Mouse (Mus musculus) kidney, postnatal 10 days (tissue): ENCODE data around the gene Fam189a1.

Source experiments
- DNase-seq: peaks from one replicate; pipeline ENCODE4 v3.0.0; 2021; ENCODE audit warnings: mixed read lengths

Gene Fam189a1

DNA sequence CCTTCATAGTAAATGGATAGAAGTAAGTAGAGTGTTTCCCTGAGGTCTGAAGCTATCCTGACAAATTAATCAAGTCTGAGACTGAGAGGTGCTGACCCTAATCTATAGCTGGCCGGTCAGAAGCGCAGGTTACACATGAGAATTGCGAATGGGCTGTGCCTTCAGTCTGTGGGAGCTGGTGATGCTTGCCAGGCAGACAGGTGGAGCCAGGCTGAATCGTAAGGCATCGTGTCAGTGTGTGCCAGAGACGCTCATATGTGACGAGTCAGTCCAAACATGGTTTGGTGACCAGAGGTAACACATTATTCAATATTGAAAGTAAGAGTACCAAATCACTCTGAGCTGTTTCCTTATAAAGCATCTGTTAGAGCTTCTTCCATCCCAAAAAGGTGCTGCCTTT is 115.3 kb downstream of the Fam189a1 start:
- DNase-seq, result no peak

DNA sequence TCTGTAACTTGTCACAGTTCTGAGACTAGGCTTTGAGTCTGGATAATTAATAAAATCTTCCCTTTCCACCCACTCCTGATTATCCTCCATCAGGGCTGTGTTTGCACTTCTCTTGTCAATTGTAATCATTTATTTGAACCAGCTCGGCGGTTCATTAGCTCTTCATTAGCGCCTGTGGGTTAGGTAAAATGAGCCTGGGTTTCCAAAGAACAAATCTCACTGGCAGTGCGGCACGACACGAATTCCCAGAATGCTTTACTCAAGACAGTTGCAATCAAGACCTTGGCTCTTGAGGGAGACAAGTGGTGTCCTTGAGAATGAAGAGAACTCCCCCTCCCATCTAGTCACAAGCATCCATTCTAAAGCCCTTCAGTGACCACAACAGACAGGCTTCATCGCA is 124.6 kb downstream of the Fam189a1 start:
- no peak for DNase-seq

DNA sequence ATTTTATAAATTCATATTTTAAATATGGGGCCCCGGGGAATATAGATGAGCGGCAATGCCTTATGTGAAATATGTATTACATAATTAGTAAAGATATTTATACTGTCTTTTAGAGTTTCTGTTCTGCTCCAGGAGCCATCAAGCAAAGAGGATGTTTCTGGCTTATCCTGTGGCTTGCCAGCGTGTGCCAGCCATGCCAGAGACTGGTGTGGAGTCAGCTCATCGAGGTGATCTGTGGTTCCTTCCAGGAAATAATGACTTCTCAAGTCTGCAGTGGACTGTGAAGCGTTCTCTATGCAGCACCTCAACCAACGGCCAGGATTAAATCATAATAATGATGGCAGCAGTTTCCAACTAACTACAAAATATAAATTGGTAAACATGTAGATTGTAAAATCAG is 125.2 kb downstream of the Fam189a1 start:
- DNase-seq, result no peak

DNA sequence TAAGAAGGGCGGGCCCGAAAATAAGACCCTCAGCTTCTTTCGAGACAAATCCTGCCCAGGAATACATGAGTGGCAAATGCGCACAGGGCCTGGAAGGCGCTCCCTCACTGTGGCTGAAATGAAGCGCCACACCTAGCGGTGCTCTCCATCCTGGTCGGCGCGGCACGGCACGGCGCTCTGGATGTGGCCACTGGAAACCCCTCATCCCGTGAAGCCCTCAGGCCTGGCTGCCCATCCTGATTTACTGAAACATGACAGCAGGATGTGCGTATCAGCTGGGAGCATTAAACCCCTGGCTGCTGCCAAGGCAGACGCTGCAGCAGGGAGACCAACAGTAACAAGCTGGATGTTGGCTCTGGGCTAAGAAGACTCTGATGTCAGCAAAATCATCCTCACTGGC is 126.4 kb downstream of the Fam189a1 start:
- DNase-seq, result no peak

DNA sequence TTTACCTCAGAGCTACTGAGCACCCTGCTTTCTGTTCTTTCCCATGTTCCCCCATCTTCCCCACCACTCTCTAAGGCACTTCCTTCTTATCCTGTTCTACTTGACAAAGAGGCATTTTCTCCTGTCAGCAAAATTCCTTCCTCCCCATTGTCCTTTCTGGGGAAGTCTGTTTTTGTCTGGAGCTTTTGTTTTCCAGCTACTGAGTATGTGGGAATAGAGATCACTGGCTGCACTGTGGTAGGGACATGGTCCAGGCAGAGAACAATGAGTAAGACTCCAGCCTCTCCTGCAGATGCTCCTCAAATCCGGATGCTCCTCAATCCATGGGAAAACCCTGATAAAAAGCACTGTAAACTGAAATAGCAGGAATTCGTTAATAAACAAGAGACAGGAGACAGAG is 135.1 kb downstream of the Fam189a1 start:
- no peak for DNase-seq

DNA sequence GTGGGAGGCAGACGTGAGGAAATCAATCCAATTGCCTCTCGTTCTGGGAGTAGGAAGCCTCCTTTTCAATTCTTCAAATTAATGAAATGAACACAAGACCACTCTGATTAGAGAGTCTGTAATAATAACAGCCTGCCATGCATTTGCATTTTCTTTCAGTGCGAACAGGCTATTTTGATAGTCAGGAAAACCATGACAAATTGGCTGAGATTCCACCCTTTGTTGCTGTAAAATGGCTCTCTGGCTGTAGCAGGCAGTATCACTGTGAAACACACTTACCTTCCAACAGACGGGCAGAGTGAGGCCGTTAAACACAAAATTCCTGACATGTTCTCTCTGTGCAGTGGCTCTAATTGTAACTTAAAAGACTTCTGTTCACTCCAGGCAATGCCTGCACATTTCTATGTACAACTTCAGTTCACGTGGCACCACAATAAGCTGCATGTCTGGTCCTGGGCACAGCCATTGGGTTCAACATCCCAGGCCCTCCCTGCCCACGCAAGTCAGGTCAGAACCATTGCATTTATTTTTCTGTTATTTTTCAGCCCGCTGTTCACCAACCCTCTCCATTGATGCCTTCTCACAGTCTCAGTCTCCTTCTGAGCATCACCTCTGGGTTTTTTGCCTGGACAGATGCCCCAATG is 138.2 kb downstream of the Fam189a1 start:
- no peak for DNase-seq

DNA sequence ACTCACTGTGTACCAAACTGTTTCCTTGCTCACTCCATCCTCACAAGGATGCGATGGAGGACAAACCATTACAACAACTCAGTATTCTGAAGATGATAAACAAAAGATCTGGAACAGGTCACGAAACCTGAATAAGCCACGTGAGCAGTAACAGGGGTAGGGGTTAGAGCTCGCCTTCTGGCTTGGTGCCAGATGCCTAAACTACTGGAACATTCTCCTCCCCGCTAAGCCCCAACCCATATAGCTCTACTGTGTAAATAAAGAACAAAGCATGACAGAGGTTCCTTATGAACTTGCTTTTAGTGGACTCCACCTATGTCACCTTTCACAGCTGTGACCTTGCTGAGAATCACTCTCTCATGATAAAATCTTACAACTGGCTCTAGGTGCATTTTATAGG is 139.0 kb downstream of the Fam189a1 start:
- no peak for DNase-seq

DNA sequence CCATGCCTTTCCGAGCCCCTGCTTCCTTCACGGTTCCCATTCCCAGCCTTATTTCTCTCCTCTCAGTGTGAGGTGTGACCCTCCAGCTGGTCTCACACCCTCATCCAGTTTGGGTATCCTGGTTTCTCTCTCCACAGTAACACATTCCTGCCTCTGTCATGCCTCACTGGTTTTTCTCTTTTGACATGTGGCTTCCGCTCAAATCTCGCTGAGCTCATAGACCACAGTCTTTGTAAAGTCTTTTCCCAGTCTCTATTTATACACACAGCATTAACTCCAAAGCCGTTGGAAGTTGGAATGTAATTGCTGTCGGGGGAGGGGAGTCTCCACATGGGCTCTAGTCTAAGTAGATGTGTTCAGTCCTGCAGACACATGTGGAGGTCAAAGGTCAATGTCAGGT is 145.2 kb downstream of the Fam189a1 start:
- DNase-seq, result peak; percentile 5

DNA sequence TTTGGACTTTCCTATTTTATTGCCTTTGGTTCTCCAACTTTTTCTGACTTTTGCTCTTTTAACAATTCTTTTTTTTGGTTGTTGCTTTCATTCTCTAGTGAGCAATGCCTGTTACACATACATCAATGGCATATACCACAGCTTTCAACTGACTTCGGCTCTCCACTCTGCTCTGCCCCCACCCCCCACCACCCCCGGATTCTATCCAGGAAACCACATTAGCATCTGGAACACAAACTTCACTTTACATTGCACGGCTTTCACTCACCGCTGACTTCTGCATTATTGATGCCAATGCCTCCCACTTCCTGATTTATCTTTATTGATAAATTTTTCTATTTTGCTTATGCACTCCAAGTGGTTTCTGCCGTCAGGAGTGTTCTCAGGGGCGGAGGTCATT is 146.1 kb downstream of the Fam189a1 start:
- DNase-seq, result no peak

DNA sequence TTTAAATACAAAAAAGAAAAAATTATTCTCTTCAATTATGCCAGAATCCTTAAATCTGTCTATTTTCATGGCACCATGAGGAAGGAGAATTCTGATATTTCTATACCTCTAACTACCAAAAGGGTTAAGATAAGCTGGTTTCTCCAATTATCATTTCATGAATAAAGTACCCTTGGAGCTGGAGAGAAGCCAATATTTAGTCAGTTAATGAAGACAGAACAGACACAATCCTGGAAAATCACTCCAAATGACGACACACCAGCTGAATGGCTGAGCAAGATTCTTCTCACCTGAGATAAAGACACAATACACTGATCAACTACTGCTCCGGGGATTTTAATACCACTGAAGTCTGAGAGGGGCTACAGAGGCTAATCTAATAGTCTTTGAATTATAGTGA is 150.6 kb downstream of the Fam189a1 start:
- no peak for DNase-seq

DNA sequence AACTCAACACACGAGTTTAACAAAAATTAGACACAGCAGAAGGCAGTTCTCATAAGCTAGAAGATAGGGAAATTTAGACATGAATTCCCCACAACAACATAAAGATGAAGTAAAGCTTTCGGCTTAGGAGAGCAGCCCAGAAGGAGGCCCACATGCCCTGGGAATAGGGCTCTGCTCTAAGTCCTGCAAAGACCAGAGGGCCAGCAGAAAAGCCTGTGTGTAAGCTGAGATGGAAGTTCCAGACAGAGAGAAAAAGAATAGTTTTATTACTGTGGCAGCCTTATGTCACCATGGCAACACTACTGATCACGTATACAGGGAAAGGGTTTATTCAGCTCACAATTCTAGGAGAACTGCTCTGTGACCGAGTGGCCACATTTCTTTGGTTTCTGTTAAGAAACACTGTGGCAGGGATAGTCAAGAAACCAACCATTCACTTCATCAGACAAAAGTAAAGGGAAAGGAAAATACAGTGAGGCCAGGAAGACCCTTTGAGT is 156.6 kb downstream of the Fam189a1 start:
- no peak for DNase-seq

DNA sequence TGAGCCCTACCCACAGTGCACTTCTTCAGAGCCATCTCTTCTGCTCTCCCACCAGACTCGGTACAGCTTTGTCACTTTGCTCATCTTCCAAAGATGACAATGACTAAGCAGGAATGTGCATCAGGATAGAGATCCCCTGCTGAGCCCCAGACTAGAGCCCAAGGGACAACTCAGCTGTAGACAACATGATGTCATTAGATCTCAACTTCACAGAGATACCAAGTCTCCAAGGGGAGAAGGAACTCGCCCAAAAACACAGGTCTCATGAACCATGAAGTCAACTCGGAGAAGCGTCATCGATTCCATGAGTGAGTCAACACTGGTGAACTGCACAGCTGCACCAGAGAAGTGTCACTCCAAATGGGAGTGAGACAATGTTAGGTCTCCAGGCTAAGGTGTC is 158.6 kb downstream of the Fam189a1 start:
- no peak for DNase-seq

DNA sequence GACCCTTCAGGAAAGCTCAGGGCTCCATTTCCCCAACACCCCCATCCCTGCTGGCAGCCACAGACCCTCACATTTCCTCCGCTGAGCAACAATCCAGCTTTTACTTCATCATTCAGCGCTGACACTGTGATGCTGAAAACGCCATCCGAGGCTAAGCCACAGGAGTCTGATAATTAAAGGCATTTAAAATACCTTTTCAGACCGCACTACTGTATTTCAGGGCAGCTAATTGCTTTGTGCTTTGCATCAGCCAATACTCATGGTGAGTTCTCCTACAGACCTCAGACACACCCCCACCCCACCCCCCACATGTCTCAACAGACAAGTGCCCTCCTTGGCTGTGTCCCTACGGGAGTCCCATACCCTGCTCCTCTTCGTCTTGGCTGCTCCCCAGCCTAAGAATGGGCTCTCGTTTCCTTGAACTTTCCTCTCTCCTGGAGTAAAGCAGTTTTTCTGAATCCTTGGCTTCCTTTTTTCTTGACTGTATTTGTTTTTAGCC is 160.4 kb downstream of the Fam189a1 start:
- no peak for DNase-seq

DNA sequence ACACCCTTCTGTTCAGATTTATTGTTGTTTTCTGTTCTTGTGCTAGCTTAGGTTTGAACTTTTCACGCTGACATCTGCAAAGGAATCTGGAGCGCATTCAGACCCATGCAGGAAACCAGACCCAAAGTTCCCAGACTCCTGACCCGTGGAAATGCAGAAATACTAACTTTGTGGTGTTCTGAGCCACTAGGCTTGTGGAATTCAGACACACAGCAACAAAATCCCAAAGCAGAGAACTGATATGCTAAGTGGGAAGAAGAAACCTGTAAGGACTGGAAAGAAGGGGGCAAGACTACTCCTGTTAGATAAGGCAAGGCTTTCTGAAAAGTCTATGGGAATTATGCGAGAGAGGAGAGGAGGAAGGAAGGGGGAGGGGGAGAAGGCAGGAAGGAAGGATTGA is 167.0 kb downstream of the Fam189a1 start:
- DNase-seq, result no peak

DNA sequence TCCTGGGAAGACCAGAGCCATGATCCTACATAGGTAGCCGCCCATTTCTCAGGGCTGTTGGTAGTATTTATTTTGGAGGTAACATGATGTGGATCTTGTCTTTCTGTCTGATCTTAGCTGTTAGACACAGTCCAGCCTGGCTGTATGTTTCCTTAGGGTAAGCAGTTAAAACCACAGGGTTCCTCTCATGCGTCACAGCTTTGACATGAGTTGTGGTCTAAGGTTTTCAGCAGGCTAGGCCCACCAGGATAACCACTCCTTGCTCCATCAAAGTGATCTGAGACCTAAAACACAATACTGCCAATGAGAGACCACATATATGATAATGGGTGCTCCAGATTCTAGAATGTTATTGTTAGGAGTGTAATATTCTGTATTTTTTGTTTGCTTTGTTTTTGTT is 168.4 kb downstream of the Fam189a1 start:
- DNase-seq, result no peak

DNA sequence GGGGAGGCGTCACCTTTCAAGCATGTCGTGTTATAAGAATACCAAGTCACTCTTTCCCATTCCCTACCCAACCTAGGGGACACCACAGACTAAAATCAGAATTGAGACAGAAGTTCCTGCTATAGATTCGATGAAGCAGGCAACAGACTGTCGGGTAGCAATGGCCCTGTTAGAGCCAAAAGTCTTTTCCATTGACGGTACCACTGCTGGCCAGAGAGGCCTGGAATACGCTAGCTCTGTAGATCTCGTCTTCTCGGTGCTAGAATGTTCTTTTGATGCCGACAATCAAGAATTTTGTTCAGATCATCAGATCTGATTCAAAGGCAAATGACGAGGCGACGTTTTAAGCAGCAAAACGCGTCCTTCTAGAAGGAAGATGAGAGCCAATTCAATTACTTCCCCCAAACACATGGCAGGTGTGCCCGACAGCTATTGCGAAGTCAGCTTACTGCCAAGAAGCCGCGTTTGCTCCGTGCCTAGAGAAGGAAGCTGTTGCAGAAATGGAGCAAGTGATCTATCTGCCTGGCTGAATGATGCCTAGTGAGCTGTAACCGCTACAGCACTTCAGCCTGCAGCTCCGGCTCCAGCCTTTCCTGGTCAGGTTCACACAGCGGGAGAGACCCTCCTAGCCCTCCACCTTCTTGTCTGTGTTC is 171.8 kb downstream of the Fam189a1 start:
- DNase-seq, result no peak

DNA sequence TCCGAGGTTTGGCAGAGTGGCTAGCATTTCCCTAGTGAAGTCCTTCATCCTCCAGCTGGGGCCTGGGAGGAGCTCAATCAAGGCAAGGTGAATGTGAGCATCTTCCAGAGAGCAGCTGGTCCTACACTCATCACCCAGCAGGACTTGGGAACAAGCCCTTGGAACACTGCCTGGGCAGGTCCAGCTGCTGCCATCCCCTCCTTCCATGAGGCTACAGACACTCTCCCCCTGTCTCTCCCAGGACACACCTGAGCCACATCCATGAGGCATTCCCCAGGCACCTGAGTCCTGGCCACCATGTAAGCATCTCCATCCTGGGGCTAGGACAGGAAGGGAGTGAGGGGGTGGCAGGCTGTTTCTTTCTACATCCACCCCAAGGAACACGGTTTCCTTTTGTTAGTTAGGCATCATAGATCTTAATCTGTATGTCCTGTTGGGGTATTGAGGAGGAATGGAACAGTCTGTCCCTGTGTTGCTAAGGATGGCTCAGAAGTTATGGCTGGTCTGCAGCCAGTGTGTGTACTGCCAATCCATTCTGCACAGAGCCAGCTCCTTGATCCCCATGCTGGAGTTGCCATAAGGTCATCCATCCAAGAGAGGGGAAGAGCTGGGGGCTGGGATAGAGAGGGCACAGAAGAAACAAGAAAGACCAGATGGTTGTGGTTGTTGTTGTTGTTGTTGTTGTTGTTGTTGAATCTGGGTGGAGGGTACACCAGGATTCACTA is 174.7 kb downstream of the Fam189a1 start:
- DNase-seq, result no peak

DNA sequence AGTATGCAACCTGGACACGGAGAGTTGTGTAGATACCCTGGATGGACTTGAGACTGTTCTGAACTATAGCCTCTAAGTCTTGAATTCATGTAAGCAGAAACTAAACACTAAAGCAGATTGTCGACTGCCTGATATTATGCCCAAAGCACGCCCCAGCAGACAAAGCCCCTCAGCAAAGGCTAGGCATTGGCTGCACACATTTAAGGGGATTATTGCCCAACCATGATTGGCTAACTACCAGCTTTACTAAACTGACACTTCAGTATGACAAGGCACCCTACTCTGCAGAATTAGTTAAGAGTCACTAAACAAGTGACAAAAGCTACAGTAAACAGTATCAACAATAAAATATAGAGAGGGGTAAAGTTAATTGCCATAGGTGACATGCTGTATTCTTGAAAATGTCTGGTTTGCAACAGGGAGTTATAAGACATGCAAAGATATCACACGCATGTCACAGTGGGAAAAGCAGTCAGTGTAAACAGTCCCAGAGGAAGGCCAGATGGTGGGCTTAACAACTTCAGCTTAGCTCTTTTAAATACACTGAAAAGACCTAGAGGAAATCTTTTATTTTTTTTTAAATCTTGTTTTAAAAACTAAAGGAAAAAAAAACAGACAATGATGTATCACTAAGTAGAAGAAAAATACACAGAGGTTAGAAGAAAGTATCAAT is 182.6 kb downstream of the Fam189a1 start:
- DNase-seq, result no peak

DNA sequence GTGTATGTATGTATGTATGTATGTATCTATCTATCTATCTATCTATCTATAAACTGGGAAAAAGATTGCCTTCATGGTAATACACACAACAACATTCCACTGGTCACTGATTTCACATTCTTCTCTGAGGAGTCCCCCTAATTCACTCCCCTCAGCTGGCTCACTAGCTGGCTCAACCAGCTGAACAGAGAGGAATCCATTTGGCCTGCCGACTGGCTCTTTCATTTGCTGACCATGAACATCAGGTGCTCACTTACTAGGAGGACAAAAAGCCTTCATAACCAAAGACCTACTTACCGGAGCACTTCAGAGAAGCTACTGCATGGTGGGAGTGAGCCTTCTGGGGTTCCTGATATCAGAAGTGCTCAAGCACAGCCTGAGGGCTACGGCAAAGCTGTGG is 194.2 kb downstream of the Fam189a1 start:
- no peak for DNase-seq

DNA sequence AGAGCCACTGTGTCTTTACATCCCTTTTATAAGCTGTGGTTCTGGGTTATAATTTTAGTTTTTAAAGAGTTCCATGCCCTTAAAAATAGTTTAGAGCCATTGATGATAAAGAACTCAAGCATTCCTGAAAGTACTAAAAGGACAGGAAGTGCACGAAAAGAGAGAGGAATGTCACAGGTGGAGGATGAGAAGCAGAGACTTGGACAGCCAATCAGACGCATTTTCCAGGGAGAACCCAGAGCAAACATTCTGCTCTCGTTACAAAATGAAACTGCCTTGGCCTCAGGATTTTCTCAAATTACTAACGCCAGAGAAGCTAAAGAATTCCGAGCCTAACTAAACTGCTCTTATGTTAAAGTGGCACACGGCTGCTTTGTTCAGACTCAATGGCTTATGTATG is 197.3 kb downstream of the Fam189a1 start:
- no peak for DNase-seq

DNA sequence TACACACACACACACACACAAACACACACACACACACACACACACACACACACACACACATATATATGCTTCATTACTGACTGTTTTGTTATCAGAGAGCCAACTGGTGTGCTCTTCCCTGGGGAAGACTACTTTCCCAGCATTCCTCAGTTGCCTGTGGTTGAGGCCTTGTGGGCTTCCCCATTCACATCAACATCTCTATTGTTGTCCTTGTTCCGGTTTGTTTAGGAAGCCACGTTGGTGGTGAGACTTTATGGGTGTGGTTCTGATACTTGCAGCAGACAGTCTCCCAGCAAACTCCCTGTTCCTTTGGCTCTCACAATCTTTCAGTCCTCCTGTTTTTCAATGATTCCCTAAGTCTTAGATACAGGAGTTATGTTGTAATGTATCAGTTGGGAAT is 204.2 kb downstream of the Fam189a1 start:
- no peak for DNase-seq

DNA sequence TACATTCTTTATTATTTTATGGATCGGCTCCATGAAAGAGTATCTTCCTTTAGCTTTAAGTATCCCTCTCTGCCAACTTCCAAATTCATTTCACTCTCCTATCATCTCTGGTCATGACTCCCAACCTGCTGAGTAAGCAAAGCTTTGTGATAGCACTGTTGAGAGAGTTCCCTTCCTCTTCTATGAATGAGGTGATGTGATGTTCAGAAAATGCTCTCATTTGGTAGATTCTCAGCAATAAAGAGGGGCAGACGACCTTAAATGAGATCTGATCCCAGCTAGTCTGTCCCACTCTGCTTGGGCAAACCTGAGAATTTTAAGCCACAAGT is 205.6 kb downstream of the Fam189a1 start:
- no peak for DNase-seq

DNA sequence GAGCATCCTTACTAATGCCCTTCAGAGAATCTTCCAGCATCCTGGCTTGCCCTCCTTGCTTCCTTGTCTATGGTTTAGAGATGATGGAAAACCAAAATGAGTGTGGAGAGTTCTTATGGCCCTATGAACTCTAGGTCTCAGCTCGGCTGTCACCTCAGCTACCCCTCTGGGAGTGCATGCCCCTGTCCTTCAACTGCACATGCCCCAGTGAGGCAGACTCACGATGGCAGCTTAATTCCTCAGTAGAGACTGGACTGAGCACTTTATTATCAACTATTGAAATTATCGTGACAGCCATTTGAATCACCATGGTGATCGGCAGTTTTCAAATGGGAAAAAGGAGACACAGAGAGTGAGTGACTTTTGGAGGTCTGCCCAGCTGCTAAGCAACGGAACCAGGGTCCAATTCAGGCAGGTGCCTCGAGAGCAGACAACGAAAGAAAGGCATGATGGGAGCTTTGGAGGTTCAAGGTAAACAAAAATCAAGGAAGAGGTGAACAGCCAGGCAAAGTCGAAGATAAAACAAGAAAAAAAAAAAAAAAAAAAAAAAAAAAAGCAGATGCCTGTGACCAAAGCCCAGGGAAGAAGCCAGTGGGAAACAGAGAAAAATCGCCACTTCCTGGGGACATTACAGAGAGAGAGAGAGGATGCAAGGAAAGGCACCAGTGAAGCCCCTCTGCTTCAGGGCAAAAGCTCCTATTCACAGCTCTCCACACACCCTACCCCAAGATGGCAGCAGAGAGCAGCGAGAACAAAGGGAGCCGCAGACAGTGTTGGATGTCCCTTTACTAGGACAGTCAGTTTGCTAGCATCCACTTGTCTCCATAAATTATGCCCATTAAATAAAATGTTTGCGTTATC is 206.2 kb downstream of the Fam189a1 start:
- DNase-seq, result peak; percentile 71
